Mouse (Mus musculus): Measurements from ENCODE around the gene Npc2. TPM values are rescaled to one million over a fixed set of nuclear protein-coding genes. Genes with fewer than 3 reads are reported as not detected.
A peak's percentile ranks its signal among the peaks of the same experiment; 100 is the strongest.

The Npc2 gene
- total RNA-seq (2021) = 10 to 100 TPM; 12.7 to 14.1 TPM
- long read RNA-seq, experiment 1, transcript Npc2-201 (4 exons, 3,299 nt) = major isoform, 21 of 24 reads
- long read RNA-seq, experiment 1, partial matches to known transcripts = 3 of 24 reads
- long read RNA-seq, experiment 1, other reads (novel, unspliced or antisense) = 0 of 24 reads
- long read RNA-seq, experiment 2, transcript Npc2-201 (4 exons, 3,299 nt) = major isoform, 53 of 59 reads
- long read RNA-seq, experiment 2, partial matches to known transcripts = 0 of 59 reads
- long read RNA-seq, experiment 2, other reads (novel, unspliced or antisense) = 6 of 59 reads

- intact Hi-C loops (cut with DNase I) = no loop called here
- peak; percentile 93 to 96 for DNase-seq
Observed at GRCm38 (mm10) chr12:84772726-84773441, at the start of gene Npc2, which contains the start of gene Isca2. TSS of gene Npc2 (minus strand) at chr12:84773152. TSS of gene Isca2 (plus strand) at chr12:84773251.

- no peak for DNase-seq
- intact Hi-C loops (cut with DNase I) = no loop called here
Observed at GRCm38 (mm10) chr12:84819236-84820168, 46.5 kb upstream of the Npc2 start.

- intact Hi-C loops (cut with DNase I) = no loop called here
- DNase-seq = no peak
Observed at GRCm38 (mm10) chr12:84818496-84818895, 45.5 kb upstream of the Npc2 start.

- intact Hi-C loops (cut with DNase I) = no loop called here
- no peak for DNase-seq
Observed at GRCm38 (mm10) chr12:84814663-84815325, 41.8 kb upstream of the Npc2 start.

GRCm38 (mm10) chr12:84813773-84814172, 40.8 kb upstream of the Npc2 start:
- intact Hi-C loops (cut with DNase I) = loop anchor here (2.0 kb wide), 1 partner anchor 65 kb away; no protein-coding TSS in a partner anchor
- no peak for DNase-seq

GRCm38 (mm10) chr12:84812004-84812403, 39.1 kb upstream of the Npc2 start:
- intact Hi-C loops (cut with DNase I) = loop anchor here (2.0 kb wide), 1 partner anchor 67 kb away; no protein-coding TSS in a partner anchor
- no peak for DNase-seq

- no peak for DNase-seq
- intact Hi-C loops (cut with DNase I) = no loop called here
Observed at GRCm38 (mm10) chr12:84811510-84811909, 38.6 kb upstream of the Npc2 start.

- intact Hi-C loops (cut with DNase I) = no loop called here
- DNase-seq = no peak
Observed at GRCm38 (mm10) chr12:84810810-84811209, 37.9 kb upstream of the Npc2 start.

GRCm38 (mm10) chr12:84809033-84809432, 36.1 kb upstream of the Npc2 start:
- intact Hi-C loops (cut with DNase I) = no loop called here
- DNase-seq = no peak

- intact Hi-C loops (cut with DNase I) = no loop called here
- no peak for DNase-seq
Observed at GRCm38 (mm10) chr12:84807351-84807750, 34.4 kb upstream of the Npc2 start.

GRCm38 (mm10) chr12:84806726-84807125, 33.8 kb upstream of the Npc2 start:
- intact Hi-C loops (cut with DNase I) = no loop called here
- DNase-seq = no peak

GRCm38 (mm10) chr12:84806010-84806409, 33.1 kb upstream of the Npc2 start:
- intact Hi-C loops (cut with DNase I) = no loop called here
- no peak for DNase-seq

- DNase-seq = no peak
- intact Hi-C loops (cut with DNase I) = no loop called here
Observed at GRCm38 (mm10) chr12:84805228-84805842, 32.4 kb upstream of the Npc2 start.

- DNase-seq = no peak
- intact Hi-C loops (cut with DNase I) = no loop called here
Observed at GRCm38 (mm10) chr12:84802625-84803024, 29.7 kb upstream of the Npc2 start.

GRCm38 (mm10) chr12:84801532-84802110, 28.7 kb upstream of the Npc2 start:
- DNase-seq = no peak
- intact Hi-C loops (cut with DNase I) = no loop called here

GRCm38 (mm10) chr12:84800419-84800818, 27.5 kb upstream of the Npc2 start:
- DNase-seq = no peak
- intact Hi-C loops (cut with DNase I) = no loop called here

GRCm38 (mm10) chr12:84799086-84799485, 26.1 kb upstream of the Npc2 start:
- intact Hi-C loops (cut with DNase I) = no loop called here
- no peak for DNase-seq

- DNase-seq = no peak
- intact Hi-C loops (cut with DNase I) = no loop called here
Observed at GRCm38 (mm10) chr12:84794647-84795046, 21.7 kb upstream of the Npc2 start.

GRCm38 (mm10) chr12:84792629-84793028, 19.7 kb upstream of the Npc2 start:
- intact Hi-C loops (cut with DNase I) = no loop called here

More at GRCm38 (mm10) chr12:84792629-84793028, 19.7 kb upstream of the Npc2 start:
- DNase-seq = no peak
